Mouse (Mus musculus) c-Kit-positive CD71-negative TER-119-negative erythroid progenitor cells, embryonic 14.5 days (primary cell): ENCODE measurements around the gene Ryr1.
"Not testable (repeated sequence)": the region's sequence is repeated elsewhere in the genome, so short reads cannot be mapped to it uniquely, and the experiment has no call there.

ENCODE experiments used
- DNase-seq: peaks from one replicate; pipeline ENCODE4 v3.0.0-alpha.2; 2013; ENCODE audit warnings: low read depth

Ryr1 gene

GRCm38 (mm10) chr7:29084411-29084810 lies 40.6 kb downstream of the Ryr1 start:
- no peak for DNase-seq

GRCm38 (mm10) chr7:29079419-29079950 lies 45.5 kb downstream of the Ryr1 start:
- DNase-seq: no peak

- DNase-seq: no peak
Measured at GRCm38 (mm10) chr7:29076977-29077376, 48.0 kb downstream of the Ryr1 start.

- DNase-seq: no peak
Measured at GRCm38 (mm10) chr7:29075208-29075607, 49.8 kb downstream of the Ryr1 start.

GRCm38 (mm10) chr7:29072689-29073088 lies 52.3 kb downstream of the Ryr1 start:
- peak; percentile 22 for DNase-seq

- DNase-seq: no peak
Measured at GRCm38 (mm10) chr7:29071169-29071891, 53.6 kb downstream of the Ryr1 start.

- DNase-seq: no peak
Measured at GRCm38 (mm10) chr7:29070364-29071168, 54.4 kb downstream of the Ryr1 start.

- DNase-seq: no peak
Measured at GRCm38 (mm10) chr7:29067758-29068157, 57.2 kb downstream of the Ryr1 start.

- not testable (repeated sequence) for DNase-seq
Measured at GRCm38 (mm10) chr7:29063476-29063875, 61.5 kb downstream of the Ryr1 start.

GRCm38 (mm10) chr7:29061522-29062037 lies 63.4 kb downstream of the Ryr1 start:
- DNase-seq: no peak

GRCm38 (mm10) chr7:29059445-29059844 lies 65.5 kb downstream of the Ryr1 start:
- no peak for DNase-seq

- no peak for DNase-seq
Measured at GRCm38 (mm10) chr7:29052821-29053220, 72.2 kb downstream of the Ryr1 start.

GRCm38 (mm10) chr7:29050797-29051196 lies 74.2 kb downstream of the Ryr1 start:
- no peak for DNase-seq

GRCm38 (mm10) chr7:29048615-29049014 lies 76.4 kb downstream of the Ryr1 start:
- no peak for DNase-seq

- no peak for DNase-seq
Measured at GRCm38 (mm10) chr7:29048070-29048469, 76.9 kb downstream of the Ryr1 start.

GRCm38 (mm10) chr7:29046533-29046932 lies 78.4 kb downstream of the Ryr1 start:
- DNase-seq: no peak

- no peak for DNase-seq
Measured at GRCm38 (mm10) chr7:29044302-29044701, 80.7 kb downstream of the Ryr1 start.

- DNase-seq: no peak
Measured at GRCm38 (mm10) chr7:29043674-29044057, 81.3 kb downstream of the Ryr1 start.

GRCm38 (mm10) chr7:29043016-29043673 lies 81.8 kb downstream of the Ryr1 start:
- DNase-seq: no peak

GRCm38 (mm10) chr7:29041194-29041593 lies 83.8 kb downstream of the Ryr1 start:
- no peak for DNase-seq

GRCm38 (mm10) chr7:29039985-29040661 lies 84.9 kb downstream of the Ryr1 start:
- DNase-seq: no peak

GRCm38 (mm10) chr7:29039604-29039984 lies 85.4 kb downstream of the Ryr1 start:
- DNase-seq: peak; percentile 99
